Mouse (Mus musculus) ZHBTc4 (cell line): ENCODE results near the gene Fan1.

Experiments used
- DNase-seq: peaks from one replicate; pipeline ENCODE4 v3.0.0-alpha.2; 2011; ENCODE audit warnings: low read depth, low spot score

Gene Fan1

DNA sequence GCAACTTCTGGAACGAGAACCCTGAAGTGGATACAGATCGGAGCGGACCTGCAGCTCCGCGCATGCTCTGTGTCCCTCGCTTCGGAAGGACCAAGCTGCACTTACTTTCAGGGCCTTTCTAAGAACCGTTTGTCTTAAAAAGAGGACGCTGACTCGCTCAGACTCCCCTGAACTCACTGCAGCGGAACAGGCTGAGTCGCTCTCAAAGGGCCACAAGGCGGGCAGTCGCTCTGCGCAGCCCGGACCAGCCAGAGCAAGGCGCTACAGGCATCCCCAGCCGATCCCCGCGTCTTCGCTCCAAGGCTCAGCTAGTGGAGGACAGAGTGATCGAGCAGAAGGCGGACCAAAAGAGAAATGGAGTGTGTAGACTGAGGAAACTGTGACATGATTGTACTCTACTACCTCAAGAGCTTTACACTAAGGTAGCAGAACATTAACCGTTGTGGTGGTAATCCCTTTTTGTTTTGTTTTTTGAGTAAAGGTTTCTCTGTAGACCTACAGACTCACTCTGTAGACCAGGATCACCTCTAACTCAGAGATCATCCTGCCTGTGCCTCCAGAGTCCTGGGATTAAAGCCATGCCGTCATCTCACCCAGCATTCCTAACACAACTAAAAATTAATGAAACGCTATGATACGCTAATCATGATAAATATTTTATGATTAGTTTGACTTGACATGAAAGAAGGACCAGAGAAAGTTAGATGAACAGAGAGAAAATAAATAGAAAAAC is at the start of gene Fan1:
Gene Fan1, minus strand, starts transcription at position 266 of the 733 bp plus-strand sequence.
- DNase-seq: peak; percentile 94

DNA sequence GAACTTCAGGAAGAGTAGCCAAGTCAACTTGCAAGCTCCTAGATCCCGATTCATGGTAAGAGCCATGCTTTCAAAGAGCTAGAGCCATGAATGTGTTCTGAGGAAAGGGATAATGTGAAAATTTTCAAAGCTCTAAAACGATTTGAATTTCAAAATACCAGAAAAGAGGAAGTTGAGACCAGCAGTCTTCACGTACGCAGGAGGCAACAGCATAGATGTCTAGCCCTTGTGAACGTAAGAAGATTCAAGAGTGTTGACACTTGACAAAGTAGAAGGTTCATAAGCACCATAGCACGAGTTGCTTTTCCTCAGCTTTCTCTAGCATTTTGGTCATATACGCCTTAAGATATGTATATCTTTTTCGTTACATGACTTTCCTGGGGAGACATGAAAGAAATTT is 30.1 kb upstream of the Fan1 start:
- no peak for DNase-seq

DNA sequence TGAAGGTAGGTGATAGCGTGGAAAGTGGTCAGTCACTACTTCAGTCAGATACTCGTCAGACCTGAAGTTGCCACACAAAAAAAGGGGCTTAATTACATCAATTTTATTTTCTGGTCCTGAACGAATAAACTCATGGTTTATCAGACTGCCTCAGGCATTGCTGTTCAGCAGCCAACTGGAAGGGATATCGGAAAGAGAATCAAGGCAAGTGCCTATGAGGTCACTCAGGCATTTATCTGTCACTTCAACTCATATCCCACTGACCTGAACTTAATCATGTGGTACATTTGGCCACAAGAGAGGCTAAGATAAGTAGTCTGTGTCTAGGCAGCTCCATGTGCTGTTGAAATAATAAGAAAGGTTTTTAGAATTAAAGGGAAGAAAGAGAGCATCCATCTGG is 28.6 kb upstream of the Fan1 start:
- no peak for DNase-seq

- DNase-seq: no peak
Measured at GRCm38 (mm10) chr7:64400725-64401124, 26.8 kb upstream of the Fan1 start.

- DNase-seq: no peak
Measured at GRCm38 (mm10) chr7:64392819-64393151, 18.9 kb upstream of the Fan1 start.

DNA sequence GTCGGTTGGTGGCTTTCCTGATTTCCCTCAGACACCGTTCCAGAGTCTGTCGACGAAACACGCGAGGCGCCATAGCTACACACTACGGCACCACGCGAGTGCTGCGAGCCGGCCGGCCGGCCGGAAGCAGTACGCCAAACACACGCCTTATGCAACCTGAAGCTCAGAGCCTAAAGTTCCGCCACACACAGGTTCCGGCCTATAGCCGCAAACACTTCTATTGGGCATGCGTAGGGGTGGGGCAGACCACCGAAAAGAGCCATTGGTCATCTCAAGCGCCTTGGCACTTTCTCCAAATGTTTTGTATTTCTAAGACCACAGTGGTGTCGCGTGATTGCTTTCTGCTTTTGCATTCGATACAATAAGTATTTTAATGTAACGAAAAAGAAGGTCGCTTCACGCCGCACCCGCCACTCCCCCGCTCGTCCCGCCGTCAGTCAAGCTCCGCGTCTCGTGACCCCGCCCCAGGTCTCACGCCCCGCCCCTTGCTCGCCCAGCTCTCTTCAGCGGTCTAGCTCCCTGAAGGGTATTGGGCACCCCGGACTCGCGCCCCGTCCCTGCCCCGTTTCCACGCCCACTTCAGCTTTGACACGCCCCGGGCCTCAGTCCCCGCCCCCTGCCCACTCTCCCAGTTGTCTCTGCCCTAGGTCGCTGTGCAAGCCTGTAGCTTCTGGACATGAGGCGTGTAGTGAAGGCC is 18.4 kb upstream of the Fan1 start, which contains the start of the genes Mphosph10 and Mcee:
Gene Mphosph10, minus strand, starts transcription at position 147 of the 697 bp plus-strand sequence.
Gene Mcee, plus strand, starts transcription at position 486 of the 697 bp plus-strand sequence.
- DNase-seq: peak; percentile 98

DNA sequence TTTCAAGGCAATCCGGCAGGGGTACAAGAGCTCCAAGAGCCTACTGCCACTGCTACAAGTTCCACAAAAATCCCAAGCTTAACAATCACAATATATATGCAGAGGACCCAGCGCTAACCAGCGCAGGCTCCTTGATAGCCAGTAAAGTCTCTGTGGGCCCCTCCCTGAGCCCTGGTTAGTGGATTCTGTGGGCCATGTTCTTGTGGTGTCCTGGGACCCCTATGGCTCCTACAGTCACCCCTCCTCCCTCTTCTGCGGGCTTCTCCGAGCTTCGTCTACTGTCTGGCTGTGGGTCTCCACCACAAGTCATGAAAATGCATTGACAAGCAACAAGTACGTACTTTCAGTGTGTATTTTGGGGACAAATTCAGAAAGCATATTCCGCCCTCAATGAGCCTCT is 17.6 kb upstream of the Fan1 start:
- DNase-seq: peak; percentile 33

DNA sequence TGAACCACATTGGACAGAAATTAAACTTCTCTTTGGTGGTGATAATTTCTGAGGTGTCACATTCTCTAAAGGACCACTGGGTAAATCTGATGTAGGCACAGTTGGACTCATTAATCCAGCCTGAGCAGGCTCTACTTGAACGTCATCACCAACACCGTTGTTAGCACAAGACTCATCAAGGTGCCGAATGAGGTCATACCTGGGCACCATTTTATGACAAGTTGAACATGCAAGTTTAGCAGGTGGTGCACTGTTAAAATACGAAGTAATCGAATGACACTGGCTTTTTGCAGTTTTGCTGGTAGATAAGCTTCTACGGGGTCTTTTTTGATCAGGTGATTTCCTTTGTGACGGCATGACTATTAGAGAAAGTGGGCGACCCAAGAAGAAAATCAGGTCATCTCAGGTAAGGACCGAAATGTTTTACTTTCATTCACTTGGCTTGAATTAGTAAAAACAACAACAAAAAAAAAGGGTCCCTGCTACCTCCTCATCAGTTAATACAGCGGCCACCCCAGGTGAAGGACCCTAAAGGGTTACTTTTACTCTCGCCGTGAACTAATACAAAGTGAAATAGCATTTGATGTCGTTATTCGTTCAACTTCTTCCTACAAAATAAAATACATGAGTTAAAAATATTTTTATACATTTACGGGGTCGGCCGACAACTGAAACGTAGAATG is 607 bp downstream of the Fan1 start:
- DNase-seq: no peak

GRCm38 (mm10) chr7:64371940-64372878 is 1.7 kb downstream of the Fan1 start:
- DNase-seq: no peak

DNA sequence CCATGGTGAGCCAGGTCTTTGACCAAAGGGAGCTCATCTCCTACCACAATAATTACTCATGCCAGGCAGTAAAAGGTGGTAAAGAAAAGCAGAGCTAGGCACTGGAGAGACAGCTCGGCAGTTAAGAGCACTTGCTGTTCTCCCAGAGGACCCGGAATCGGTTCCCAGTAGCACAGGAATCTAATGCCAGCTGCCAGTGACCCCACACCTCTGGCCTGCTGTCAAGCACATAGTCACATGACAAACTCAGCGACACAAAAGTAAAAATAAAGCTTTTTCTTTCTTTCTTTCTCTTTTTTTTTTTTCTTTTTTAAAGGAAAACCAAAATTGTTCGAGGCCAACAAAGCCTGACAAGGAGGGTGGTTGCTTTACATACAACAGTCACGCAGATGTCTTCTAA is 4.1 kb downstream of the Fan1 start:
- DNase-seq: no peak

GRCm38 (mm10) chr7:64365863-64366262 is 8.0 kb downstream of the Fan1 start:
- DNase-seq: no peak

- no peak for DNase-seq
Measured at GRCm38 (mm10) chr7:64360586-64360945, 13.3 kb downstream of the Fan1 start.

DNA sequence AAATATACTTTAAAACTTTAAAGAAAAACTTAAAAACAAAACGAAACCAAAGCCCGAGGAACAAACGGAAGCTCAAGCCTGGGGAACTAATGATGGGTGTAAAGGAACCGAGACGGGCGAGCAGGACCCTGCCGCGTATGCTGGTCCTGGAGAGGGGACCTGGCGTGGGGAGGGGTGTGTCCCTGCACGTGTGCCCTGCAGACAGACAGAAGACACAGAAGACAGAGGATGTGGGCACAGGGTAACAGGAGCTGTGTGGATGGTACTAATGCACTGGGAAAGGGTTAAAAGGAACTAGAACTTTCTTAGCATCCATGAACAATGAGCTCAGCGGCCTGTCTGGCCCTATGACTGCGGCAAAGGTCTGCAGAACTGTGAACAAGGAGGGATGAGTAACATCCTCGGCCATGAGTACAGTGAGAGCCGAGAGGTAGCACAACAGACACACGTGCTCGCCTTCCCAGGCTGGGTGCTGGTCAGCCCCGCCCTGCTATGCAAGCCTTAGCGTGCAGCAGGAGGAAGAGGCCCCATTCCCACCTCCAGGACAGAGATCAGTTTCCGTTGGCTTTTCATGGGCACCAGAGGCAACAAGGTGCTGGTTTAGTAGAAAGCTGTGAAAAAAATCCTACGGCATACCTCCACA is 13.8 kb downstream of the Fan1 start:
- no peak for DNase-seq

- DNase-seq: no peak
Measured at GRCm38 (mm10) chr7:64358666-64359065, 15.2 kb downstream of the Fan1 start.

- DNase-seq: peak; percentile 75
Measured at GRCm38 (mm10) chr7:64357405-64357804, 16.5 kb downstream of the Fan1 start.

DNA sequence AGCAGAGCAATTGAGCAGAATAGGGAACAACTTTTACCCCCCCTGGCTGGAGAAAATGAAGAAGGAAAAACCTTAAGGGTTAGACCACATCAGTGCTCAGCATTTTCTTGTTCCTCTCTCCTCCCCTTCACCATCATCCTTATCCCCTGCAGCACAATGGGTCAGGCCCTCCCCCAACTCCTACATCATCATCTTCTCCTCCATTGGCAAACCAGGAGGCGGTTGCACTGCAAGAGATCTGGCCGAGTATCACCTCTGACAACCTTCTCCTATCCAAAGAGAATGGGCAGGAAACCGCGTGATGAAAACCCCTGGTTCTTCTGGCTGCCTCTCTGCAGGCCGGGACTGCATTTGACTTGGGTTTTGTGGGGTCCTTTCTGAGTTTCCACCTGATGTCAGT is 17.2 kb downstream of the Fan1 start:
- DNase-seq: no peak

GRCm38 (mm10) chr7:64354206-64354605 is 19.7 kb downstream of the Fan1 start:
- no peak for DNase-seq

GRCm38 (mm10) chr7:64351087-64351486 is 22.8 kb downstream of the Fan1 start:
- DNase-seq: no peak

DNA sequence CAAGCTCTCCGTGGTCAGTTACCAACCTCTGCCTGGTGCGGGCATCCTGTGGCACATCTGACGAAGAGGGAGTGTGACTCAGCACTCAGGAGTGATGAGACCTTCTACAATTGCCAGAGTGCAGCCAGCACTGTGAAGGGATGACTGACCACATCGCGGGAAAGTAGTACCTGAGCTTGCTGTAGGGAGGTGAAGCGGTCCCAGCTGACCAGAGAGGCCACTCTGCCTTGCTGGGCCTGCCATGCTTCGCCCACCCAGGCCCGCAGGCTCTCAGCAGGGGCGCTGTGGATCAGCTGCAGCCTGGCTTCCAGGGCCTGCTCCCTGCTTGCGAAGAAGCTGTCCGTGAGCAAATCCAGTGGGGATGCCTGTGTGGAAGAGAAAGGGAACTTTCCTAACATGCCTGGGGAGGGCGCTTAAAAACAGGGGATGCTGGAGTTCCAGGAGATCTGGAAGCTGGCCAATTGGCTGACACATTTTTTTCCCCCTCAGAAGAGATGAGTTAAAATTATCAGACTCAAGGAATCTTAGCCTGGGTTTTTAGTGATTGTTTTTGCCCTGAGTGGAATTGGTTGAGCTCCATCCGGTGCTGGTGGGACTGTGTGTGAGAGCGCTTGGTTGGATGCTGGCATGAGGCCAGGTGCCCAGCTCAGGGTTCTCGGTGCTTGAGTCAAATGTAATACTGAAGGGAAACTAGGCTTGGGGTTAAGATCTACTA is 24.6 kb downstream of the Fan1 start:
- no peak for DNase-seq

DNA sequence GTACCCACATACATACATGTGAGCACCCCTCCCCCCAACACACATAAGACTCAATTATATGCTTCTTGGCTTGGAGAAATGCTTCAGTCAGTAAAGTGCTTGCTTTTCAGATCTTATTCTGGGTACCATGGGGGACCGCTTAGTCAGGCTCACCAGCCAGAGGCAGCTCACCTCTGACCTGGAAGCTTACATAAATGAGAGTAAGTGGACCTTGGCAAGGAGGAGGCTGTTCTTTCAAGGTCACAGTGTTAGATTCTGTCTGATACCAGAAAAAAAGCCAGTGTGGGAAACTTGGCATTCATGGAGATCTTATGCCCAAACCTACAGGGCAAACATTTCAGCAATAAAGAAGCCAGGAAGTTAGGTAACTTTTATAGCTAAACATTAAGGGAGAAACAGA is 26.1 kb downstream of the Fan1 start:
- DNase-seq: no peak
